Mouse (Mus musculus): ENCODE results near the gene Gp1bb. TPM values are rescaled to one million over a fixed set of nuclear protein-coding genes. Genes with fewer than 3 reads are reported as not detected.

The Gp1bb gene
- polyA plus RNA-seq, 1 experiment from 2014 or later, result 0.36 TPM

- H3K4me3 ChIP-seq (ENCODE audit: inconsistent target), result no peak overlapping the region
Observed at GRCm38 (mm10) chr16:18623751-18624540, 1.7 kb upstream of the Gp1bb start.

GRCm38 (mm10) chr16:18622916-18623750 is 930 bp upstream of the Gp1bb start:
- no peak overlapping the region for H3K4me3 ChIP-seq (ENCODE audit: inconsistent target)
- WGBS (ENCODE audit: missing documents), result 39% methylated on average over 29 of the region's 29 CpGs
- H3K36me3 ChIP-seq (ENCODE audit: inconsistent target), result no peaks in the 10 kb centered on the region
- H3K27ac ChIP-seq, result no peak overlapping the region
- no peaks in the 10 kb centered on the region for H3K79me2 ChIP-seq (ENCODE audit: inconsistent target)

More at GRCm38 (mm10) chr16:18623751-18624540, 1.7 kb upstream of the Gp1bb start:
- Histone ChIP-seq H3K79me2 (ENCODE audit: inconsistent target) (no peaks in the 10 kb centered on the region), H3K27ac (no peak overlapping the region), H3K36me3 (ENCODE audit: inconsistent target) (no peaks in the 10 kb centered on the region)
- 55% methylated on average over 15 of the region's 15 CpGs for WGBS (ENCODE audit: missing documents)

- Histone ChIP-seq H3K4me3 (ENCODE audit: inconsistent target) (no peak overlapping the region), H3K27ac (no peak overlapping the region), H3K79me2 (ENCODE audit: inconsistent target) (no peaks in the 10 kb centered on the region), H3K36me3 (ENCODE audit: inconsistent target) (no peaks in the 10 kb centered on the region)
- 3% methylated on average over 38 of the region's 38 CpGs for WGBS (ENCODE audit: missing documents)
Observed at GRCm38 (mm10) chr16:18621362-18622001, 721 bp downstream of the Gp1bb start.

GRCm38 (mm10) chr16:18620601-18621361 is 1.4 kb downstream of the Gp1bb start:
- H3K36me3 ChIP-seq (ENCODE audit: inconsistent target), result no peaks in the 10 kb centered on the region
- H3K79me2 ChIP-seq (ENCODE audit: inconsistent target), result no peaks in the 10 kb centered on the region
- WGBS (ENCODE audit: missing documents), result 3% methylated on average over 74 of the region's 74 CpGs
- no peak overlapping the region for H3K4me3 ChIP-seq (ENCODE audit: inconsistent target)
- H3K27ac ChIP-seq, result no peak overlapping the region

DNA sequence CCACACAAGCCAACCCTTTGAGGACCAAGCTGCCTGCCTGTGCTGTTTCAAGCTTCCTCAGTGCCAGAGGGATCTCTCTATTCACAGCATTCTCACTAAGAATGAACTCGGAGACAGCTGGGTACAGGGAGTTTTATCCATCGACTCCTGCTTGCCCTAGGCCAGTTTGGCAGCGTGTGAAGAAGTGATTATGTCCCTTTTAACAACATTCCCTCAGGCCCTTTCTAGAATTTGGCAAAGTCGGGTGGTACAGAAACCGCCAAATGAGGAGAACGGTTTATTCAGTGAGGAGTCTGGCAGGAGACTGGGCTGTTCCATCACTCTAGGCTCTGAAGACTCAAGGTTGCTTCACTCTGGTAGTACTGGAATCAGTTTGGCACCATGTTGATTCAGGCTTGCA is 2.0 kb downstream of the Gp1bb start:
- Histone ChIP-seq H3K79me2 (ENCODE audit: inconsistent target) (no peaks in the 10 kb centered on the region), H3K36me3 (ENCODE audit: inconsistent target) (no peaks in the 10 kb centered on the region), H3K4me3 (ENCODE audit: inconsistent target) (no peak overlapping the region), H3K27ac (no peak overlapping the region)
- WGBS (ENCODE audit: missing documents), result 60% methylated on average over 6 of the region's 6 CpGs

GRCm38 (mm10) chr16:18619110-18619509 is 3.1 kb downstream of the Gp1bb start:
- WGBS (ENCODE audit: missing documents), result 87% methylated on average over 4 of the region's 4 CpGs
- H3K27ac ChIP-seq, result no peak overlapping the region
- H3K79me2 ChIP-seq (ENCODE audit: inconsistent target), result no peaks in the 10 kb centered on the region
- no peaks in the 10 kb centered on the region for H3K36me3 ChIP-seq (ENCODE audit: inconsistent target)
- no peak overlapping the region for H3K4me3 ChIP-seq (ENCODE audit: inconsistent target)

DNA sequence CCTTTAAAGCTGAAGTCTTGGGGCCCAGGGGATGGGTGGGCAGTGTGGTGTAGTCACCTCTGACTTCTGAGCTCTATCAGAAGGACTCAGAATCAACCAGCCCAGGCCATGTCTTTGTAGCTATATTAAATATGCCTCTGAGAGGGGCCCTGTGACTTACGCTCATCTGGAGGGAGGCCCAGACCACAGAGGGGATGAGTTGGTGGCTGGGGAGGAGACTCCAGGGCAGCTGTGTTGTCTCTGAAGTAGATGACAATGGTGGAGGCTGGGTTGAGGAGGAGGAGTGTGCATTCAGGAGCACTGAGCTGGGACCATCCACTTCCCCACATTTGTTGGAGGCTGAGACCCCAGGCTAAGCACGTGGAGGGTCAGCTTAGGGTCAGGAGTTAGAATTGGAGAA is 3.9 kb downstream of the Gp1bb start:
- no peak overlapping the region for H3K4me3 ChIP-seq (ENCODE audit: inconsistent target)

DNA sequence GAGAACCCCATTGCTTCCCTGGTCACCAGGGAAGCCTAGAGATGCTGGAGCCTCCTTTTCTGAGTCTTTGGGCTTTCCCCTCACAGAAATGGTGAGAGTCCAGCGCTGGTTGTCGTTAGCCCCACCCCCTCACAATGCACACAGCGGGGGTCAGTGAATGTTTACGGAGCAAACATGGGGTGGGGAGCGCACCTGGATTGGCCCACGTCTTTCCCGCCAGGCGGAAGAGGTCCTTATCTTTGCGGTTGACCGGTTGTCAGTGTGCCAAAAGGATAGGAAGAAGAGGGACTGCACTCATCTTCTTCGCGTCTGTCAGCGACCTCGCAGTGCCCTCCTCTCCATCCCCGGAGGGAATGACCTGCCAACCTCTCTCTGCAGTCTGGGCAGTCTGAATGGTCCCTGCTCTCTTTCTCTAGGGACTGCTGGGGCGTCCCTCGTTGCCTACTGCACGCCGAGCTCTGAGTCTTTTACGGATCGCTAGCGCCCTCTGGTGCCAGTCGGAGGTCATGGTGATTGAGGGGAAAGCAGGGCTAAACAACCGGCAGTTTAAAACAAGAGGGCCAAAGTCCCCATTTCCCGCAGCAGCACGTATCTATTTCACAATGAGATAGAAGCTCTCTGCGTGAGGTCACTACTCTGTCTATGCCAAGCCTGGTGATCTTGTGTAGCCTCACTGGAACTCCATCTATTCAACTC is 4.7 kb downstream of the Gp1bb start:
- H3K27ac ChIP-seq, result no peak overlapping the region
- H3K79me2 ChIP-seq (ENCODE audit: inconsistent target), result no peaks in the 10 kb centered on the region
- H3K4me3 ChIP-seq (ENCODE audit: inconsistent target), result no peak overlapping the region
- H3K36me3 ChIP-seq (ENCODE audit: inconsistent target), result no peaks in the 10 kb centered on the region
- WGBS (ENCODE audit: missing documents), result 3% methylated on average over 27 of the region's 27 CpGs

More for the DNA sequence above, 3.9 kb downstream of the Gp1bb start:
- Histone ChIP-seq H3K27ac (no peak overlapping the region), H3K36me3 (ENCODE audit: inconsistent target) (no peaks in the 10 kb centered on the region), H3K79me2 (ENCODE audit: inconsistent target) (no peaks in the 10 kb centered on the region)
- WGBS (ENCODE audit: missing documents), result 60% methylated on average over 1 of the region's 2 CpGs

DNA sequence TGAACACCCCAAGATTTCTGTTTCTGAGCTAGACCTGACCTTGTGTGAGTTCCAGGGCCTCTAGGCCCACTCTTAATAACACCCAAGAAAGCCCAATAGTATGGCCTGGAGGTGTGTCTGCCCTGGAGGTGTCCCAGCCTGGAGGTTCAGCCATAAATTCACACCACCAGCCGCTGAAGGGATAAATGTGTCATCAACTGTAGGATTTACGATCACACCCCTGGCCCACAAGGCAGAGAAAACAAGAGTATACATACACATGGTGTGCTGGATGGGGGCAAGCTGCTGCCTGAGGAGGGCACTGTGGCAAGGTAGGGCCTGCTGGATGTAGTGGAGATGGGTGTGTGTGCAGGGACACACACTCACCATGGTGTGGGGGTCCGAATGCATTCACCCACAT is 8.9 kb downstream of the Gp1bb start:
- Histone ChIP-seq H3K79me2 (ENCODE audit: inconsistent target) (no peaks in the 10 kb centered on the region), H3K27ac (no peak overlapping the region), H3K36me3 (ENCODE audit: inconsistent target) (no peaks in the 10 kb centered on the region), H3K4me3 (ENCODE audit: inconsistent target) (no peak overlapping the region)
- 74% methylated on average over 3 of the region's 3 CpGs for WGBS (ENCODE audit: missing documents)

DNA sequence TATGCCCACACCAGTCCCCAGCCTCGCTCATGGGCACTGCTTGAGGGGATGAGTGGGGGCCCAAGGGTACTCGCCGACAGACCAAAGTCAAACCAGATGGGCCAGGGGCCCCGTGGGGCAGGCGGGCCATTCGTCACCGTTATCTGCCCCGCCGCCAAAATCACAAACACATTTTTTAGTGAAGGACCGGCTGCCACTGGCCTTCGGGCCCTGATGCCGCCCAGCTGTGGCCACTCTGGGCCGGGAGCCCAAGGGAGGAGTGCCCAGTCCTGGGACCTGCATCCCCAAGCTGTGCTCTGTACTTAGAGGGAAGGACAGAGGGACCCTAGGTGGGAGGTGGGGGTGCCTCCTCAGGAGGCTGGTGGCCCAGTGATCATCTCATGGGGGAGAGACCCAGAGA is 10.5 kb downstream of the Gp1bb start:
- Histone ChIP-seq H3K79me2 (ENCODE audit: inconsistent target) (no peaks in the 10 kb centered on the region), H3K4me3 (ENCODE audit: inconsistent target) (no peak overlapping the region), H3K36me3 (ENCODE audit: inconsistent target) (no peaks in the 10 kb centered on the region), H3K27ac (no peak overlapping the region)
- 86% methylated on average over 7 of the region's 13 CpGs for WGBS (ENCODE audit: missing documents)

DNA sequence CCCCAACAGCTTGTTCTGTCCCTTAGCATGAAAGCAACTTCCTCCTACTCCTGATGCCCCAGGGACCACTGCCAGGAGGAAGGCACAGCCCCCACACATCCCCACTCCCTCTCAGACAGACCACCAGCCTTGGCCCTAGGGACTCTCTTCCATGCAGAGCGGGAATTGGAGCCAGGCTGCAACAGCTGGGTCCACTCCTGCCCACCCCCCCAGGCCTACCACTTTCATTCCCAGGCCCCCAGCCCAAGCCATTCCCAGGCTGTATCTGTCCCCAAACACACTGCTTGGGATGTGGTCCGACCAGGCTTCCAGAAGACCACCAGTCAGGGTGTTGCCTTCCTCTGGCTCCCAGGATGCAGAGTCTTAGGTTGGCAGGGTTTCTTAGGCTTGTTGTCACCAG is 13.1 kb downstream of the Gp1bb start:
- Histone ChIP-seq H3K27ac (no peak overlapping the region), H3K79me2 (ENCODE audit: inconsistent target) (no peaks in the 10 kb centered on the region), H3K4me3 (ENCODE audit: inconsistent target) (no peak overlapping the region), H3K36me3 (ENCODE audit: inconsistent target) (no peaks in the 10 kb centered on the region)
- 88% methylated on average over 2 of the region's 2 CpGs for WGBS (ENCODE audit: missing documents)

DNA sequence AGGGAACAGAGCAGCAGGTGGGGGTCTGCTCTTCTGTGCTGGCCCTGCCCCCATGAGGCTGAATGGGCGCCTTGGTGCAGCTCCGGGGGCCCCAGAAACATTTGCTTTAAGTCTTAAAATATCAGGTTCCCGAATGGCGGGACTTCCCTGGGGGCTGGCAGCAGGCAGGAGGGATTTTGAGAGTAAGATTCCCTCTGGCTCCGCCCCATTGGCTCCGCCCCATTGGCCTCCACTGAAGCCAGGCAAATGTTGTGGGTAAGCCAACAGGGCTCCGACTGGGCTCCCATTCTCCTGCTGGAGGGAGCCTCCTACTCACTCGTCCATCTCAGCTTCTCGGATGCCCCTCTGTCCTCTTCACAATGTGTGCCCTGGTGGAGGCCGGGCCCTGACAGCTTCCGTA is 14.0 kb downstream of the Gp1bb start:
- 62% methylated on average over 11 of the region's 11 CpGs for WGBS (ENCODE audit: missing documents)
- H3K36me3 ChIP-seq (ENCODE audit: inconsistent target), result no peaks in the 10 kb centered on the region
- H3K79me2 ChIP-seq (ENCODE audit: inconsistent target), result no peaks in the 10 kb centered on the region
- H3K4me3 ChIP-seq (ENCODE audit: inconsistent target), result no peak overlapping the region
- no peak overlapping the region for H3K27ac ChIP-seq

- Histone ChIP-seq H3K36me3 (ENCODE audit: inconsistent target) (no peaks in the 10 kb centered on the region), H3K79me2 (ENCODE audit: inconsistent target) (no peaks in the 10 kb centered on the region), H3K4me3 (ENCODE audit: inconsistent target) (no peak overlapping the region), H3K27ac (no peak overlapping the region)
- WGBS (ENCODE audit: missing documents), result 86% methylated on average over 5 of the region's 5 CpGs
Observed at GRCm38 (mm10) chr16:18605705-18606104, 16.5 kb downstream of the Gp1bb start.

DNA sequence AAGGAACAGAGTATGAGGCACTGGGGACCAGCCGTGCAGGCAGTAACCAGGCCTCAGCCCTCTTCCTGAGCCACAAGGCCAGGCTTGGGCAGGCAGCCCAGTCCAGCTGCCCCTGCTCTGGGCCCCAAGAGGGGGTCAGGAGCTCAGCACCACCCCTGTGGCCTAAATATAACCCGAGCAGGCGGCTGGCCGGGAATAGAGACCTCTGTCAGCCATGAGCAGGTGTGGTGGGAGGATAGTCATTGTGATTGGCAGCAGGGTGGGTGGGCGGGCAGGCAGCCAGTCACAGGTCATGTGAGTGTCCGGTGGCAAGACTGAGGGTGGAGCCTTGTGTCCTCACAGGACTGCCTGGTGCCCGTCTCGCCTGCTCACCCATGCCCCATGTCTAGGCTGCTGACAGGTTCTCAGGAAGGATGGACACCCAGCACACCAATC is 17.9 kb downstream of the Gp1bb start:
- 62% methylated on average over 8 of the region's 8 CpGs for WGBS (ENCODE audit: missing documents)
- no peak overlapping the region for H3K4me3 ChIP-seq (ENCODE audit: inconsistent target)
- no peaks in the 10 kb centered on the region for H3K36me3 ChIP-seq (ENCODE audit: inconsistent target)
- no peaks in the 10 kb centered on the region for H3K79me2 ChIP-seq (ENCODE audit: inconsistent target)
- H3K27ac ChIP-seq, result no peak overlapping the region

Data from macrophage (primary cell).